ENCODE assay signal across 12 mouse cellular contexts in genomic region chr7:80200963-80201539, GRCm38 (mm10). TPM values are rescaled to one million over a fixed set of nuclear protein-coding genes. Genes with fewer than 3 reads are reported as not detected.
DNase-seq lines count a peak whose midpoint lies in the region; ATAC-seq and TF ChIP-seq lines count a peak whose summit lies in the region.
"Had no signal": no experiment of that assay in that cellular context is flagged by ENCODE, and none has a peak within 500 bp of the region (broad histone marks: within the 10 kb centered on the region; RNA-seq: fewer than 3 reads in every experiment).

No protein-coding gene starts in this region.

- H3K4me1 ChIP-seq in kidney, adult 2 months (ENCODE audit: control insufficient read depth, insufficient read depth, low read length): peaks cover 48% of the 10 kb centered on the region
- H3K4me1 ChIP-seq in CH12.LX (ENCODE audit: control insufficient read depth in 1 of 2, insufficient read depth in 2 of 2): peaks cover 46 to 83% of the 10 kb centered on the region in 2 experiments
- H3K4me1 ChIP-seq in G1E (ENCODE audit: insufficient read depth, low read depth, low read length): peaks cover 88% of the 10 kb centered on the region
- peaks cover 74% of the 10 kb centered on the region for H3K4me1 ChIP-seq in liver, embryonic 11.5 days (replicated peaks; ENCODE audit: control insufficient read depth, insufficient read depth, low read length)

- no peak for TF ChIP-seq CTCF in kidney, adult 2 months (conservative IDR thresholded peaks at IDR 0.05; ENCODE audit: insufficient read depth, insufficient read length, low read depth, low read length)
- TF ChIP-seq CTCF in CH12.LX (conservative IDR thresholded peaks at IDR 0.05 in 1 of 2, IDR thresholded peaks at IDR 0.05 in 1 of 2; ENCODE audit: low read depth in 2 of 2, low read length in 2 of 2) (no peak), G1E (IDR thresholded peaks at IDR 0.05; ENCODE audit: low read depth, low read length) (no peak)

- no peak overlapping the region for H3K4me3 ChIP-seq in kidney, adult 2 months (ENCODE audit: insufficient read depth, low read depth, low read length)
- H3K4me3 ChIP-seq in CH12.LX (replicated peaks in 1 of 3; ENCODE audit: low read depth in 2 of 3, low read length in 2 of 3, poor library complexity in 1 of 3) (no peak overlapping the region), G1E (ENCODE audit: low read depth, low read length) (peak overlapping the region; percentile 91; the same call in 1 of the 2 replicates)
- 0 out of 2 replicates have a peak overlapping the region, but pooled peaks have one; percentile 94 for H3K4me3 ChIP-seq in liver, embryonic 11.5 days (ENCODE audit: low read depth, low read length)

- TF ChIP-seq EP300 in CH12.LX (IDR thresholded peaks at IDR 0.05; ENCODE audit: low read length): peak; percentile 24; the same call in 1 of the 2 replicates

- DNase-seq in kidney, adult 2 months: peak; percentile 15
- no peak for DNase-seq in kidney, adult 8-10 months
- DNase-seq in CH12.LX (ENCODE audit: extremely low read depth) (no peak), G1E (ENCODE audit: low spot score) (no peak)
- DNase-seq in liver, embryonic 11.5 days (ENCODE audit: low spot score): no peak
- no peak for DNase-seq in right cerebral cortex, adult 2 months (ENCODE audit: low spot score in 2 of 2)
- no peak for DNase-seq in cerebellum, adult 11-12 months
- DNase-seq: cerebellum, adult 11 months; gastrocnemius, postnatal 36 days; kidney, adult 18-20 months; lung, embryonic 14.5 days had no signal

- ATAC-seq in G1E (ENCODE audit: extremely low read depth, insufficient number of reproducible peaks, low FRiP score, poor library complexity, severe bottlenecking): no peak
- ATAC-seq in liver, embryonic 11.5 days (replicated peaks; ENCODE audit: low FRiP score): no peak
- ATAC-seq: forebrain, embryonic 16.5 days had no signal

- H3K9ac ChIP-seq in CH12.LX (ENCODE audit: insufficient read depth, low read depth): no peak overlapping the region
- no peak overlapping the region for H3K9ac ChIP-seq in liver, embryonic 11.5 days (ENCODE audit: low read depth, low read length)
- H3K9ac ChIP-seq: lung, embryonic 14.5 days had no signal

- no peak overlapping the region for H3K27ac ChIP-seq in kidney, adult 2 months (ENCODE audit: insufficient read depth, low read depth, low read length)
- H3K27ac ChIP-seq in CH12.LX (ENCODE audit: insufficient read depth, low read depth): 0 out of 2 replicates have a peak overlapping the region, but pooled peaks have one; percentile 6
- H3K27ac ChIP-seq in liver, embryonic 11.5 days (ENCODE audit: low read depth, low read length): no peak overlapping the region

- peaks cover 55% of the 10 kb centered on the region for H3K79me2 ChIP-seq in CH12.LX (replicated peaks; ENCODE audit: control insufficient read depth, extremely low read depth, insufficient read depth, poor library complexity, severe bottlenecking)

- H3K9me3 ChIP-seq in CH12.LX (replicated peaks; ENCODE audit: low read length): no peaks in the 10 kb centered on the region
- H3K9me3 ChIP-seq in G1E (replicated peaks): no peaks in the 10 kb centered on the region
- H3K9me3 ChIP-seq in liver, embryonic 11.5 days (ENCODE audit: control insufficient read depth, low read length): no peaks in the 10 kb centered on the region

- dilution Hi-C loops in CH12.LX (cut with MboI; ENCODE audit: extremely low pct_ligation_motif_present, extremely low pct_unique_long_range_greater_than_20kb, low sequenced_read_pairs): no loop called here

- TF ChIP-seq RAD21 in CH12.LX (IDR thresholded peaks at IDR 0.05; ENCODE audit: low read depth, low read length): no peak

- TF ChIP-seq POLR2A in kidney, adult 2 months (IDR thresholded peaks at IDR 0.05; ENCODE audit: low read depth, low read length): no peak
- no peak for TF ChIP-seq POLR2A in CH12.LX (IDR thresholded peaks at IDR 0.05; ENCODE audit: low read depth, low read length)

- H3K4me2 ChIP-seq in CH12.LX (ENCODE audit: insufficient read depth, low read depth, poor library complexity, severe bottlenecking): peak overlapping the region; percentile 90
- H3K4me2 ChIP-seq in liver, embryonic 11.5 days: peak overlapping the region; percentile 95; the same call in 1 of the 2 replicates

- no peaks in the 10 kb centered on the region for H3K27me3 ChIP-seq in kidney, adult 2 months (replicated peaks; ENCODE audit: control insufficient read depth, insufficient read depth, low read length)
- H3K27me3 ChIP-seq in CH12.LX (replicated peaks): no peaks in the 10 kb centered on the region
- no peaks in the 10 kb centered on the region for H3K27me3 ChIP-seq in G1E (ENCODE audit: insufficient read depth, low read length)
- no peaks in the 10 kb centered on the region for H3K27me3 ChIP-seq in liver, embryonic 11.5 days (replicated peaks; ENCODE audit: control insufficient read depth, insufficient read depth, low read length)

- WGBS in kidney, adult 2 months: 52% methylated on average over 5 of the region's 5 CpGs
- WGBS in liver, embryonic 11.5 days: 79% methylated on average over 5 of the region's 5 CpGs

- in situ Hi-C loops in CH12.LX (cut with MboI; ENCODE audit: low pct_ligation_motif_present, low pct_unique_long_range_greater_than_20kb, low sequenced_read_pairs): no loop called here

- no peaks in the 10 kb centered on the region for H3K36me3 ChIP-seq in kidney, adult 2 months (ENCODE audit: control insufficient read depth, insufficient read depth, low read length)
- H3K36me3 ChIP-seq in CH12.LX (replicated peaks in 1 of 2; ENCODE audit: control insufficient read depth in 1 of 2, insufficient read depth in 1 of 2, low read length in 1 of 2): peaks cover 4 to 7% of the 10 kb centered on the region in 2 experiments
- H3K36me3 ChIP-seq in G1E (replicated peaks): peaks cover 61% of the 10 kb centered on the region
- peaks cover 9% of the 10 kb centered on the region; the same call in 1 of the 2 replicates for H3K36me3 ChIP-seq in liver, embryonic 11.5 days (ENCODE audit: control insufficient read depth, insufficient read depth, low read length)

TF ChIP-seq in CH12.LX, 34 proteins besides CTCF, POLR2A, EP300 and RAD21 (continues in another document):
- TF ChIP-seq NELFE (IDR thresholded peaks at IDR 0.05; ENCODE audit: low read depth, low read length) (no peak), MAZ (IDR thresholded peaks at IDR 0.05; ENCODE audit: low read depth, low read length) (peak; percentile 54; the same call in 1 of the 2 replicates), IRF4 (IDR thresholded peaks at IDR 0.05; ENCODE audit: low read depth, low read length) (peak; percentile 49), ELF1 (IDR thresholded peaks at IDR 0.05; ENCODE audit: low read depth, low read length) (no peak), KAT2A (IDR thresholded peaks at IDR 0.05; ENCODE audit: insufficient replicate concordance, low read length) (no peak), E2F4 (IDR thresholded peaks at IDR 0.05; ENCODE audit: insufficient replicate concordance, low read depth, low read length) (no peak), RCOR1 (conservative IDR thresholded peaks at IDR 0.05; ENCODE audit: low read depth, low read length) (no peak), JUND (conservative IDR thresholded peaks at IDR 0.05; ENCODE audit: low read depth, low read length) (no peak), ZMIZ1 (IDR thresholded peaks at IDR 0.05; ENCODE audit: low read depth, low read length) (no peak), PAX5 (IDR thresholded peaks at IDR 0.05; ENCODE audit: low read length) (no peak), ZC3H11A (IDR thresholded peaks at IDR 0.05; ENCODE audit: low read depth, low read length) (no peak)

RNA-seq across cellular contexts. Expression of gene Sema4b, which starts 14.4 kb away (rescaled TPM):
- 24.4 and 26.3 TPM in 2 replicates for polyA plus RNA-seq in kidney, adult 2 months (2012; rRNA removed)
- total RNA-seq in CH12.LX (2012; rRNA removed) (8.6 and 9.4 TPM in 2 replicates), CH12.LX (2014; rRNA removed) (1.3 and 1.5 TPM in 2 replicates), G1E (2014; fragmentation: Nextera tagmentation) (35.6 and 69.0 TPM in 2 replicates), G1E (2017) (21.7 and 23.9 TPM in 2 replicates)
- polyA plus RNA-seq in CH12.LX (2012; ENCODE audit: insufficient read length, low read depth) (5.2 and 6.7 TPM in 2 replicates), G1E (2012) (19.0 and 26.5 TPM in 2 replicates)
- 11.7 and 12.9 TPM in 2 replicates for polyA plus RNA-seq in liver, embryonic 11.5 days (2014; fragmentation: Nextera tagmentation; extraction: Ambion mirVana)

RNA-seq across cellular contexts. Expression of gene Cib1, which starts 31.6 kb away (rescaled TPM):
- 333 and 344 TPM in 2 replicates for polyA plus RNA-seq in kidney, adult 2 months (2012; rRNA removed)
- total RNA-seq in CH12.LX (2012; rRNA removed) (69.6 and 73.1 TPM in 2 replicates), CH12.LX (2014; rRNA removed) (29.1 and 29.5 TPM in 2 replicates), G1E (2014; fragmentation: Nextera tagmentation) (35.2 and 44.2 TPM in 2 replicates), G1E (2017) (82.9 and 124 TPM in 2 replicates)
- polyA plus RNA-seq in CH12.LX (2012; ENCODE audit: insufficient read length, low read depth) (48.1 and 51.8 TPM in 2 replicates), G1E (2012) (43.6 and 49.6 TPM in 2 replicates)
- 113 and 114 TPM in 2 replicates for polyA plus RNA-seq in liver, embryonic 11.5 days (2014; fragmentation: Nextera tagmentation; extraction: Ambion mirVana)

RNA-seq across cellular contexts. Expression of gene Gdpgp1, which starts 31.6 kb away (rescaled TPM):
- 2.4 and 2.6 TPM in 2 replicates for polyA plus RNA-seq in kidney, adult 2 months (2012; rRNA removed)
- total RNA-seq in CH12.LX (2012; rRNA removed): 3.6 and 4.2 TPM in 2 replicates
- total RNA-seq in CH12.LX (2014; rRNA removed): 1.9 and 2.0 TPM in 2 replicates
- 2.9 and 3.0 TPM in 2 replicates for polyA plus RNA-seq in CH12.LX (2012; ENCODE audit: insufficient read length, low read depth)
- total RNA-seq in G1E (2014; fragmentation: Nextera tagmentation): 10.2 and 14.1 TPM in 2 replicates
- total RNA-seq in G1E (2017): 5.9 and 6.2 TPM in 2 replicates
- polyA plus RNA-seq in G1E (2012): 3.7 and 3.8 TPM in 2 replicates
- polyA plus RNA-seq in liver, embryonic 11.5 days (2014; fragmentation: Nextera tagmentation; extraction: Ambion mirVana): 6.5 and 7.4 TPM in 2 replicates

RNA-seq across cellular contexts. Expression of gene Ttll13, which starts 45.1 kb away (rescaled TPM):
- polyA plus RNA-seq in kidney, adult 2 months (2012; rRNA removed): 1.4 and 1.7 TPM in 2 replicates
- 0.59 TPM in 2 replicates for total RNA-seq in CH12.LX (2012; rRNA removed)
- not detected in 2 replicates for total RNA-seq in CH12.LX (2014; rRNA removed)
- polyA plus RNA-seq in CH12.LX (2012; ENCODE audit: insufficient read length, low read depth): 0.55 TPM in 1 of 2 replicates, not detected in the other
- 1.5 and 3.7 TPM in 2 replicates for total RNA-seq in G1E (2014; fragmentation: Nextera tagmentation)
- 0.35 and 3.3 TPM in 2 replicates for total RNA-seq in G1E (2017)
- 0.13 and 0.26 TPM in 2 replicates for polyA plus RNA-seq in G1E (2012)
- polyA plus RNA-seq in liver, embryonic 11.5 days (2014; fragmentation: Nextera tagmentation; extraction: Ambion mirVana): 0.52 and 1.6 TPM in 2 replicates

RNA-seq across cellular contexts. Expression of gene Ngrn, which starts 60.0 kb away (rescaled TPM):
- polyA plus RNA-seq in kidney, adult 2 months (2012; rRNA removed): 21.6 TPM in 2 replicates
- total RNA-seq in CH12.LX (2012; rRNA removed): 32.1 and 33.3 TPM in 2 replicates
- 43.2 and 45.6 TPM in 2 replicates for total RNA-seq in CH12.LX (2014; rRNA removed)
- polyA plus RNA-seq in CH12.LX (2012; ENCODE audit: insufficient read length, low read depth): 28.3 and 30.9 TPM in 2 replicates
- 40.6 and 61.3 TPM in 2 replicates for total RNA-seq in G1E (2014; fragmentation: Nextera tagmentation)
- 76.2 and 82.7 TPM in 2 replicates for total RNA-seq in G1E (2017)
- polyA plus RNA-seq in G1E (2012): 41.9 and 43.6 TPM in 2 replicates
- polyA plus RNA-seq in liver, embryonic 11.5 days (2014; fragmentation: Nextera tagmentation; extraction: Ambion mirVana): 55.1 and 58.4 TPM in 2 replicates

Comparison
In these comparisons a context has a peak if more than half of its experiments do, and no peak if none do; other contexts are left out.
1. H3K4me3 ChIP-seq: peak in G1E (single experiment) and liver, embryonic 11.5 days (single experiment); none in kidney, adult 2 months (single experiment) and CH12.LX (0 of 3).